Mouse (Mus musculus) testis, adult 2 months (tissue): ENCODE results near the gene Il12rb1. TPM values are rescaled to one million over a fixed set of nuclear protein-coding genes. Genes with fewer than 3 reads are reported as not detected.

ENCODE experiments used
- H3K27ac ChIP-seq: fragments of 200-500 bp; 2 replicates; pipeline ENCODE4 v1.5.1; 2012; ENCODE audit warnings: low read depth, low read length; ENCODE audit not compliant: control insufficient read depth, insufficient read depth
- H3K27me3 ChIP-seq: fragments of 200-500 bp; 2 replicates; pipeline ENCODE4 v1.6.1; 2012; ENCODE audit warnings: mild to moderate bottlenecking, low read length, moderate library complexity; ENCODE audit not compliant: control insufficient read depth, insufficient read depth
- H3K36me3 ChIP-seq: fragments of 200-500 bp; 2 replicates; pipeline ENCODE4 v1.6.1; 2012; ENCODE audit warnings: mild to moderate bottlenecking, low read length; ENCODE audit not compliant: control insufficient read depth, insufficient read depth
- H3K4me1 ChIP-seq: fragments of 200-500 bp; 2 replicates; pipeline ENCODE4 v1.6.1; 2012; ENCODE audit warnings: low read length; ENCODE audit not compliant: control insufficient read depth, insufficient read depth
- H3K4me3 ChIP-seq: fragments of 200-500 bp; 2 replicates; pipeline ENCODE4 v1.5.1; 2012; ENCODE audit warnings: low read depth, mild to moderate bottlenecking, low read length, moderate library complexity, mixed read lengths; ENCODE audit not compliant: control insufficient read depth
- CTCF ChIP-seq: fragments of 200-500 bp; IDR thresholded peaks from 2 replicates; pipeline ENCODE4 v1.5.1; 2012; ENCODE audit warnings: low read depth, mild to moderate bottlenecking, inconsistent platforms, low read length, moderate library complexity; ENCODE audit not compliant: control insufficient read depth, insufficient read depth, insufficient replicate concordance
- POLR2A ChIP-seq: fragments of 200-500 bp; IDR thresholded peaks from 2 replicates; pipeline ENCODE4 v1.6.1; 2012; ENCODE audit warnings: low read depth, mild to moderate bottlenecking, inconsistent platforms, low read length, moderate library complexity; ENCODE audit not compliant: control insufficient read depth
- polyA plus RNA-seq: library from polyadenylated mRNA; depleted of rRNA; stranded (reverse); fragments of >200 nt; gene quantifications from 2 replicates; pipeline ENCODE4 v1.2.3, GENCODE M21; 2012

The Il12rb1 gene
- polyA plus RNA-seq, 1 experiment, result 0.40 TPM

DNA sequence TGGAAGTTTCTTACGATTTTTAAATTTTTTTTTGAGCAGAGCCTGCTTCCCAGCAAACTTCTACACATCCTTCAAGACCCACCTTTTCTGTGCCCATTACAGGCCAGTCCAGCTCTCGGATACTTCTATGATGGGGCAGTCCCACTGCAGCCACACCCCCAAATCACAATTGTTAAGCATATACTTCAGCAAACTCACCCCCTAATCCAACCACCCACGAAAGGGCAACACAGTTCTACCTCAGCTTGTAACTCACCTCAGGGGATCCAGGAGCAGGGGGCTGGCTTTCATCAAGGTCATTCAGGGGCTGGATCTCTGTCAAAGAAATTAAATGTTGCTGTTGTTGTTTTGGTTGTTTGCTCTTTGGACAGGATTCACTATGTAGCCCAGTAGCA is 21.2 kb upstream of the Il12rb1 start:
- peaks cover 18% of the 10 kb centered on the region for H3K4me1 ChIP-seq
- TF ChIP-seq POLR2A (no peak), CTCF (no peak)
- H3K4me3 ChIP-seq, result no peak overlapping the region
- no peaks in the 10 kb centered on the region for H3K27me3 ChIP-seq
- H3K27ac ChIP-seq, result no peak overlapping the region
- H3K36me3 ChIP-seq, result no peaks in the 10 kb centered on the region

DNA sequence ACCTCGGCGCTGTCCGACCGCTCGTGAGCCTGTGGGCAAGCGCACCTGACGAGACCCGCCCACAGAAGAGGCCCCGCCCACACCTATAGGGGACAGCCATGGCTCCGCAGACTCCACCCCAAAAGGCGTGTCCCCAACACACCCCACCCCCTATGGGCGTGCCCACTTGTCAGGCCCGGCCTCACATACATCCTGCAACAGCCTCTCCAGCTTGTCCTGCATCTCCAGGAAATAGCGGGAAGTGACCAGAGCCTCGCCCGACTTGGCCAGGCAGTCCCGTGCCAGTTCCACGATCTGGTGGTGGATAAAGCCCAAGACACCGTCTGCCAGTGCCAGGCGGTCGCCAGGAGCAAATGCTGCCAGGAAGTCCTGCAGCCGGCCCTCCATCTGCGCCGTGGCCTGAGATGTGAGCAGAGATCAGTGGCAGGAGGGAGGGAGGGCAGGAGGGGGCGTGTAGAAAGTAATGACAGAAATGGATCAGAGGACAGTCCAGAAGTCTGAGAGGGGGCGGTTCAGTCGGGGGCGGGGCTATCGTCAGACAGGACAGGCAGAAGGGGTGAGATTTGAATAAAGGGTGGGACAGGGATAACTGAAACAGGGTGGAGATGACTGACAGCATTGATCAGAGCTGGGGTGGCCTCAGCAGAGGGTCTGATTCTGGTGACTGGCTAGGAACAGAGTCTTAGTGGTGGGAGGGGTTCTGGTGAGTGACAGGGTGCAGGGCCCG is 20.1 kb upstream of the Il12rb1 start:
- peak overlapping the region; percentile 61 for H3K4me3 ChIP-seq
- TF ChIP-seq POLR2A, result no peak
- no peak for TF ChIP-seq CTCF
- no peaks in the 10 kb centered on the region for H3K27me3 ChIP-seq
- no peak overlapping the region for H3K27ac ChIP-seq
- no peaks in the 10 kb centered on the region for H3K36me3 ChIP-seq
- peaks cover 27% of the 10 kb centered on the region for H3K4me1 ChIP-seq

DNA sequence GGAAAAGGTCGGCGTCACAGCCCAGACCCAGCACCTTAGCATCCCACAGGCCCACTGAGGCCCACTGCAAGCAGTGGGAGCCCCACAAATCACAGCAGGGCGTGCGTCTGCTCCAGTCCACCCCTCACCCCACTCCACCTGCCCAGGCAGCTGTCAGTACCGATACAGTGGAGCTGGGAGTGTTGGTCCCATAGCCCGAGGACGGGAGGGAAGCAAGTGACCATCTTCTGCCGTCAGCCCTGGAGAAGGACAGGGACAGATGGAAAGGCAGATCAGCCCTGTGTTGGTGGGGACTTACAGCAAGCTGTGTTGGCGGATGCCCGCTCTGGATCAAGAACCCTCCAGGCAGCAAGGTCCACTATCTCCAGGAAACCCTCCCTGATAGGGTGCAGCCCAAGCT is 19.2 kb upstream of the Il12rb1 start:
- peaks cover 28% of the 10 kb centered on the region for H3K4me1 ChIP-seq

DNA sequence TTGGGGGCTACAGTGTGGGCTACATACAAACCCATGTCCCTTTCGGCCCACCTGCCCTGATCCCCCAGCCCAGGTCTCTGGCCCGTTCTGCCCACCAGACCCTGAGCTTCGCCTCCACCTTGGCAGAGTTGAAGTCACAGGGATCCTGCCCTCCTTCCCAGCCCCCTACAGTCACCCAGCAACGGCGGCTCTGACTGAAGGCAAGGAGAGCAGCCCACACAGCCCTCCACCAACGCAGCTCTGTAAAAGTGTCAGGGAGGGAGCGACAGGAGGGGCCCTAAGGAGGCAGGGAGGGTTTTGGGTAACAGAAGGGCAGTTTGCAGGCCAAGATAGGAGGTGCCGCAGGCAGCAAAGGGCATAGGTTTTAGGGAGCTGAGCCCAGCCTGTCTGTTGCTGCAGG is 17.4 kb upstream of the Il12rb1 start:
- Histone ChIP-seq H3K36me3 (no peaks in the 10 kb centered on the region), H3K4me3 (no peak overlapping the region), H3K4me1 (peaks cover 24% of the 10 kb centered on the region), H3K27ac (no peak overlapping the region), H3K27me3 (no peaks in the 10 kb centered on the region)
- TF ChIP-seq POLR2A (no peak), CTCF (no peak)

More for the DNA sequence above, 19.2 kb upstream of the Il12rb1 start:
- Histone ChIP-seq H3K36me3 (no peaks in the 10 kb centered on the region), H3K27ac (no peak overlapping the region), H3K4me3 (no peak overlapping the region), H3K27me3 (no peaks in the 10 kb centered on the region)
- TF ChIP-seq POLR2A, result no peak
- TF ChIP-seq CTCF, result no peak

DNA sequence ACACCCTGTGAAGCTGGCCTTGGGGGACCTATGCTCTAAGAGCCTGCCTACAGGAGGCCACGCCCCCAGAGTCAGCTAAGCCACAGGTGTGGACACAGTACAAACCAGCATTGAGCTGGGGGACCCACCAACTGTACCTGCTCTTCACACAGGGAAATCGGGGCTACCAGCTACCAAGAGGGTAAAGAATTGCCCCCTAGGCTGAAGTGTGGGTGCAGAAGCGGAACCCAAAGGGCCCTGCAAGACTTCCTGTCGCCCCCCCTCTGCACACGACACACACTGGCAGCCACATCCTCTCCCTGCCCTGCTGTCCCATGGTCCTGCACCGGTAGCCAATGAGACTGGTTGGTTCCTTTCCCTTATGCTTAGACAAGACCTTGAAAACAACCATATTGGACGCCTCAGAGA is 17.0 kb upstream of the Il12rb1 start:
- H3K27ac ChIP-seq, result no peak overlapping the region
- peaks cover 26% of the 10 kb centered on the region for H3K4me1 ChIP-seq
- TF ChIP-seq POLR2A (no peak), CTCF (no peak)
- no peaks in the 10 kb centered on the region for H3K36me3 ChIP-seq
- H3K4me3 ChIP-seq, result no peak overlapping the region
- no peaks in the 10 kb centered on the region for H3K27me3 ChIP-seq

DNA sequence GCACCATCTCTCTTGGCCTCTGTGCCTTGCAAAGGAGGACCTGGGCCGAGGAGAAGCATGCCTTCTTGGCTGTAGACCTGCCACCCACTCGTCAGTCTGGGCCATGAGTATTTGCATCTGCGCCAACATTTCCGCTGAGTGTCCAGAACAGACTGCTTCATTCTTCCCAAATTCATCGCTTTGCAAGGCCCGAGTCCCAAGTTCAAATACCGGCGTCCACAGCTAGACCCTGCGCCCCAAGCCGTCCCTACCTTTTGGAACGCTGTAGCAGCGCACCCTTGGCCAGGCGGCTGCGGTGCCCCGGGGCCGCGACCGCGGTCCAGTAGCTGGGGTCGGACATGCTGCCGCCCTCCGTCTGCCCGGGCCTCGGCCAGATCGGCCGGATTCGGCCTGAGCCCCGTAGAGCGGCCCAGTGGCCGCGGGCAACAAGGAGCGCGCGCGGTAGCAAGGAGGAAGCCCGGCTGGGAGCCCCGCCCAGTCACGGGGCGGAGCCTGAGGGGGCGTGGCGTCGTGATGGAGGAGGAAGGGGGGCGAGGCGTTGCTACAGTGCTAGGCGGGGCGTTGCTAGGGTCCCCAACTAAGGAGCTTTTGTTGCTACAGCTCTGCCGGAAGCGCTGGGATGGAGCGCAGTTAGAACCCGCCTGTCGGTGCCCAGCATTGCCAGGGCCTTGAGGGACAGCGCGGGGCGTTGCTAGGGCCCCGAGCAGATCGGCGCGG is 16.1 kb upstream of the Il12rb1 start:
- Histone ChIP-seq H3K4me3 (peak overlapping the region; percentile 84), H3K4me1 (peaks cover 32% of the 10 kb centered on the region), H3K36me3 (no peaks in the 10 kb centered on the region), H3K27me3 (no peaks in the 10 kb centered on the region), H3K27ac (peak overlapping the region; percentile 42)
- TF ChIP-seq CTCF (no peak), POLR2A (peak; percentile 56; the same call in 1 of the 2 replicates)

DNA sequence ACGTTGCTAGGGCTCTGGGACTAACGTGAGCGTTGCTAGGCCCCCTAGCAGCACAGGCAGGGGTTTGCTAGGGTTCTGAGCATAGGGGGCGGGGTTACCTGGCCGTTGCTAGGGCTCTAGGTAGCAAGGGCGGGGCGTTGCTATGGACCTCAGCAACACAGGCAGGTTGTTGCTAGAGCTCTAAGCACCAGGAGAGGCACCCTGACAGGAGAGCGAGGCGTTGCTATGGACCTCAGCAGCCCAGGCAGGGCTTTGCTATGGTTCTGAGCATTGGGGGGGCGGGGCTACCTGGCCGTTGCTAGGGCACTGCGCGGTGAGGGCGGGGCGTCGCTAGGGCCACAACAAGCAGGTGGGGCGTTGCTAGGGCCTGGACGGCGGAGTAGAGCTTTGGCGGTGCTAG is 15.5 kb upstream of the Il12rb1 start:
- no peaks in the 10 kb centered on the region for H3K36me3 ChIP-seq
- H3K4me3 ChIP-seq, result peak overlapping the region; percentile 84
- peak overlapping the region; percentile 42 for H3K27ac ChIP-seq
- peaks cover 33% of the 10 kb centered on the region for H3K4me1 ChIP-seq
- TF ChIP-seq POLR2A (no peak), CTCF (no peak)
- H3K27me3 ChIP-seq, result no peaks in the 10 kb centered on the region

DNA sequence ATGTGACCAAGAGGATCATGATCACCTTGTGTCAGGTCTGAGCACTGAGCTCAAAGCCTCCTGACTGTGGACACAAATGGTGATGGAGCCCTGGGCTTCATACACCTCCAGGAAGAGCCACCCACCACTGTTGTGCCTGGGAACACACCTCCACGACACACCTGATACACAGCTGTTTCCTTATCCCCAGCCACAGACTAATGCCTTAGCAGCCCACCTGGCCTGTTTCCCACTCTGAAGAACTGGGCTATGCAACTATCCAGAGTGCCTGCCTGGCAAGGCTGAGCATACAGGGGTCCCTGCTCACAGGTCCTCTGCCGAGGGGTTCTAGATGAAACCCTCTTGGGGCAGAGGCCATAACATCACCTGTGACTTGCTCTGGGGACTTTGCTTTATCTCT is 14.0 kb upstream of the Il12rb1 start:
- no peak overlapping the region for H3K27ac ChIP-seq

More for the DNA sequence above, 14.0 kb upstream of the Il12rb1 start:
- Histone ChIP-seq H3K4me3 (no peak overlapping the region), H3K4me1 (peaks cover 35% of the 10 kb centered on the region), H3K27me3 (no peaks in the 10 kb centered on the region), H3K36me3 (no peaks in the 10 kb centered on the region)
- no peak for TF ChIP-seq POLR2A
- no peak for TF ChIP-seq CTCF
